Mouse (Mus musculus) kidney, postnatal 25 days (tissue): ENCODE data around the gene Dst.

Experiments
- DNase-seq, 2 experiments: peaks; one replicate each; pipeline ENCODE4 v3.0.0; 2021; ENCODE audit warnings: mixed read lengths in 2 of 2

The Dst gene

GRCm38 (mm10) chr1:33931791-33932190, 23.8 kb downstream of the Dst start:
- no peak for DNase-seq

DNA sequence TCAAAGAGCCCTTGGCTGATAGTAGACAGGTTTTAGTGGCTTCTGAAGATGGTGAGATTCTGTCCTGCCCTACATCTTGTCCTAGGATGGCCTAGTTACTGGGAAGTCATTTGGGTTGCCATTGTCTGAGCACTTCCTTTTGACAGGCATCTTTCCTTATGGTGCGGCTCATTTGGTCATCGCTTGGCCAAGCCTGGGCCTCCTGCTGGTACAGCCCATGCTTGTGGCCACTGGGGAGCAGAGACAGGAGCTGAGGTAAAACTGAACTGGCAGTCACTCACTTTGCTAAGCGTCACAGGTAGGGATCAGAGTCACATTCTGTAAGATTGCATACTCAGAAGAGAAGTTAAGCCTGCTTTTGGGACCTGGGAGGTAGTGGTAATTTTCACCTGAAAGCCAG, 24.2 kb downstream of the Dst start:
- no peak for DNase-seq

DNA sequence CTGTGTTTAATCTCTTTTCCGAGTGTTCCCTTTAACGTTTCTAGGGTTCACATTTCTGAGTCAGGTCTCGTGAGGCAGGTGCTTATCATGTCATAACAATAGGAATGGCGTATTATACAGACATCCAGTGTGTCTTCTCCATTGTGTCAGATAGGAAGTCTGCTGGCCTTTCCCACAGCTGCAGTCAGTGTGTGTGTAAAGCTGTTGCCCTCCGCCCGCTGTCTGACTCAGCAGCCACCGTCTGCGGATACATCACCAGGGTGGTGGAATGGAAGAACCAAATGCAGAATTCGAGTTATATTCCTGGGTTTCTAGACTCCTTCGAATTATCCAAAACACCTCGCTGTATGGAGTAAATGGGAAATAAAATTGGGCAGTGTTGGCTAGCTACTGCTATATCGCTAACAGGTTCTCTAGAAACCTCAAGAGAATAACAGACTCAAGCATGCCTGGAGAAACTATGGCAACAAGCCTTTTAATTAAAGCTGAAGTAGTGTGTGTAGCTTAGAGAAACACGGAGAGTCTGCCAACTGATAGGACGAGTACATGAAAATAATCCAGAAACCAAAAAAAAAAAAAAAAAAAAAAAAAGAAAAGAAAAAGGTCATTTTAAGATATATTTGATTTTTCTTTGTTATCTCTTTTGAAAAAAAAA, 24.9 kb downstream of the Dst start:
- no peak for DNase-seq

DNA sequence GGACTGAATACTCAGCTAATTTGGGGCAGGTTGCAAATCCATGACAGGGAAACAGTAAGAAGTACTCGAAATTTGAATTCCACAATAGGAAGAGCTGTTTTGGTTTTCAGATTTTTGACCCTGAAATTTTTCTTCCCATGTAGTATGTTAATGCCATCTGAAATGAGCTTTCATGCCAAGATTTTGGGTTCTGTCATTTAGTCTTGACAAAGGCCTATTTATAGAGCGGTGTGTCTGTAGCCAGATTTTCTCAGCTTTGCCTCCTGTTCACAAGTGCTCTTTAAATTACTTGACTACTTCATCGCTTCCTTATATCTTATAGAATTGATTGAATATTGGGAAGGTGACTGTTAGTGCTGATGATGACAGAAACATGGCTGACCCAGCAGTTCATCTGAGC, 27.9 kb downstream of the Dst start:
- DNase-seq, result no peak

DNA sequence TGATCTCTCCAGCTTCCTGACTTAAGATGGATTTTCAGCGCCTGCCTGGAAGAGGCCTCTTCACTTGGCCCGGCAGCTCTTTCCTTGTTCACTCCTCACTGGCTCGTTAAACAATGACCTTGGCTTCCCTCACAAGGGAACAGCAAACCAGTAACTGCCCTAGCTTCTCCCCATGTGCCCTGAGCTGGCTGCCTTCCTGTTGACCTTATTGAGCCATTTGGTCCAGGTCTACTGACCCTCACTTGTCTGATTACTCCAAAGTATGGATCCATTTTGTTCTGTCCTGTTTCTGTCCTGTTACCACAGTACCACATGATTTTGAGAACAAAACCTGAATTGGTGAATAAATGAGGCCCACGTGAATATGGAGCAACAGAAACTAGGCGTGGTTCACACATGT, 31.8 kb downstream of the Dst start:
- no peak for DNase-seq

- DNase-seq, result no peak
Observed at GRCm38 (mm10) chr1:33940364-33940928, 32.4 kb downstream of the Dst start.

GRCm38 (mm10) chr1:33942638-33943037, 34.6 kb downstream of the Dst start:
- DNase-seq, result no peak

- DNase-seq, result no peak
Observed at GRCm38 (mm10) chr1:33943943-33944342, 35.9 kb downstream of the Dst start.

GRCm38 (mm10) chr1:33944977-33945750, 37.1 kb downstream of the Dst start:
- peak; percentile 47 to 59 for DNase-seq

- DNase-seq, result no peak
Observed at GRCm38 (mm10) chr1:33945756-33946155, 37.7 kb downstream of the Dst start.

DNA sequence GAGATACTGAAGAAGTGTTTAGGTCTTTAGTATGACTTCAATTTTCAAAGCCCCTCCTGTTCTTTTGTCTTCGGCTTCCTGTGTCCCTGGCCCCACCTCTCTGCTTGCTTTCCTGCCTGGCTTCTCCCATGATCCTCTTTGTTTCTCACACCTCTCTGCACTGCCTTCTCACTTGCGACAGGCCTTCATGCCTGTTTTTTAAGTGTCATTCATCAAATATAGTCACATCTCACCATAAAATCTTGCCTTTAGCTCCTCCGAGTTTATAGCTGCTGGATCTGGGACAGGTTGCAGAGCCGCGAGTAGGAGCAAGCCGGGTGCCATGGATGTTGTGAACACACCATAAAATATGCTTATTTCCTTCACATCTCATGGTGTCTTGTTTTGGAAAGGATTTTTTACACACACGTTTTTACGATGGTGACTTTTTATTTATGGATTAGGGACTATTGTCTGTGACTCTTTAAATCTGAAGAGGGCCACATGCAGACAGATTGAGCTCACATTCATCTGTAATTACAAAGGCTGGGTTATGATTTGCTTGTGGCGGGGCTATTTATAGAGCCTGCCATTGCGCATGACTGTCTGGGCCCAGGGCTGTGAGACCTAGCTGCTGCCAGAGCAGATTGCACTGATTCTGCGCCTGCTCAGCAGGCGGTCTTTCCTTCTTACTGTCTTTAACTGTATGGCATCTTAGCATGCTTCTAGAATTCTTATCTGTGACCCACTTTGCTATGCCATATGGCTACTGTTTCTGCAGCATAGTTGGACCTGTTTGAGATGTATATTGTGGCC, 38.8 kb downstream of the Dst start:
- no peak for DNase-seq

- DNase-seq, result peak in 1 of 2 experiments; percentile 4
Observed at GRCm38 (mm10) chr1:33947838-33948237, 39.8 kb downstream of the Dst start.

- DNase-seq, result no peak
Observed at GRCm38 (mm10) chr1:33948511-33948910, 40.5 kb downstream of the Dst start.

DNA sequence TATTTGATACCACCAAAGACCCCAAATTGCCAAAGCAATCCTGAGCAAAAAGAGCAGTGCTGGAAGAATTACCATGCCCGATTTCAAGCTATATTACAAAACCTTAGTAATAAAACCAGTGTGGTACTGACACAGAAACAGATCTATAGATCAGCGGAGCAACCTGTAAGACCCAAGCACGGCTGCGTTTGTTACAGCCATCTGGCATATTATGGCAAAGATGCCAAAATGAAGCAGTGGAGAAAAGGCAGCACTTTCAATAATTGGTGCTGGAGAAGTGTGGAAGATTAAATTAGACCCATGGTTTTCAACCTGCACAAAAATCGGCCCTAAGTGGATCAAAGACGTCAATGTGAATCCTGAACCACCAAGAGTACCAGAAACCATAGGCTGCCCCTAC, 47.6 kb downstream of the Dst start:
- no peak for DNase-seq

DNA sequence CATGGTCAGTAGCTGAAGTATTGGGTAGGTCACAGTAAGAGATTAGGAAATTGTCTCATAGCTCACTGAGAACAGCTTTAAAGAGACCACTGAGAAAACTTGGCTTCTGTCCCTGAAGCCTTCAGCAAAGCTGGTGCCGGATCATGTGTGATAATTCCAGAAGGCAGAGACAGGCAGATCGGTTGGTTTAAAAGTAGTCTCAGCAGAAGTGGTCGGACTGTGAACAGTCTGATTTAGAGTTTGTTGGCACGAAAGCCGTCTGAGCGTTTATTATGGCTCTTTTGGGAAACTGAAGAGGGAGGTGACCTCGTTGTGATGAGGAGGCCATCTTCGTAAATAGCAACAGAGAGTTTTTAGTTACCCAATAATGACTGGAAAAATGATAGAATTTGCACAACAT, 52.4 kb downstream of the Dst start:
- no peak for DNase-seq

DNA sequence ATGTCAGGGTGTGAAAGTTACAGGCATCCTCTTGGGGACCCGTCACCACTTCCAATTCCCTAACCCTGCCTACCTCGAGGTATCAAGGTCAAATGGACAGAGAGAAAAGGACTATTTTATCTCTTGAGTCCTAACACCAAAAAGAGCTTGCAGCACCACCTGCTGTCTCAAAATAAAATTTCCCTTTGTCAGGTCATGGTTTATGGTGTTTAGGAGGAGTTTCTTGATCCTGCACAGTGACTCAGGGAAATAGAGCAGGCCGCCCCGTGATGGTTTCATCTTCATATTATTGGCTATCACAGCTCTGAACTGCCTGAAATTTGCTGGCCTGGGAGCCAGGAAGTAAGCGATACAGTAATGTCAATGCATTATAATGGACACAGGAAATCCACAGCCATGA, 56.6 kb downstream of the Dst start:
- DNase-seq, result peak in 1 of 2 experiments; percentile 42

DNA sequence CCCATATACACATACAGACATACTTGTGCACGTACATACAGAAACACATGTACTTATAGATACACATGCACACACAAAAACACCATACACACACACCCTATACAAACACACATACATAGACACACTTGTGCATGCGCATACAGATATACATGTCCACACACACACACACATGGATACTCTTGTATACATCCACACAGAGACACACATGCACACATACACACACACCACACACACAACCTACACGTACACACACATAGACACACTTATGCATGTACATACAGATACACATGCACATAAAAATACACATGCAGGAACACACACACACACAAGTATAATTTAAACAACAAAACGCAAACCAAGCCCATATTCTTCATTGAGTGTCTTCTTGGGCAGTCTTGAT, 57.8 kb downstream of the Dst start:
- no peak for DNase-seq

- peak in 1 of 2 experiments; percentile 42 for DNase-seq
Observed at GRCm38 (mm10) chr1:33966328-33966727, 58.3 kb downstream of the Dst start.

- no peak for DNase-seq
Observed at GRCm38 (mm10) chr1:33967206-33967605, 59.2 kb downstream of the Dst start.

DNA sequence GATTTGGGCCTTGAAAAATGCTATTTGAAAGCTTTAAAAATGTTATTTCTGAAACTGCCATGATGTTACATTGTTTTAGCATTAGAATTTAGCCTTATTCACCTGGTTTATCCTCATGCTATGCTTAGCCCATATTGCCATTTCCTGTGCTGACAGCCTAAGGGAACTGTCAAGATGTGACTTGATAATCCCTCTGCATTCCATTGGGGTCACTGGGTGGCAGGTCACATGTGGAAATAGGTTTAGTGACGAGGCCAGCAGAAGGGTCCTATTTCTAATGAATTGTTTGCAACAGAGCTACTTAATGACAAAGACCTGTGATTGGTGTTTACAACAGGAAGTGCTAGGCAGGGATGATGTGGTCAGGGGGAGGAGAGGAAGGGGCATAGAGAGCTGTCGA, 61.9 kb downstream of the Dst start:
- no peak for DNase-seq

- no peak for DNase-seq
Observed at GRCm38 (mm10) chr1:33974401-33974800, 66.4 kb downstream of the Dst start.

GRCm38 (mm10) chr1:33975333-33975732, 67.3 kb downstream of the Dst start:
- no peak for DNase-seq

- no peak for DNase-seq
Observed at GRCm38 (mm10) chr1:33977832-33978231, 69.8 kb downstream of the Dst start.
